ENCODE assay signal across 8 mouse cellular contexts in genomic region chr2:102185951-102186561, GRCm38 (mm10). TPM values are rescaled to one million over a fixed set of nuclear protein-coding genes. Genes with fewer than 3 reads are reported as not detected.
DNase-seq lines count a peak whose midpoint lies in the region; ATAC-seq and TF ChIP-seq lines count a peak whose summit lies in the region.

Ldlrad3 (minus strand) TSS chr2:102186385.

- H3K4me2 ChIP-seq in forebrain, embryonic 16.5 days (ENCODE audit: low read length) = peak within 1 kb of the TSS; percentile 81
- peak within 1 kb of the TSS; percentile 87 for H3K4me2 ChIP-seq in neural tube, embryonic 15.5 days

- intact Hi-C loops in heart, postnatal 36 days (cut with DNase I) = loop anchor here (5.0 kb wide), 4 partner anchors 79 to 266 kb away; partner anchors contain the start of gene Fjx1

- WGBS in forebrain, embryonic 16.5 days = under 1% methylated on average over 59 of the region's 77 CpGs
- WGBS in lung, adult 2 months = under 1% methylated on average over 73 of the region's 77 CpGs
- WGBS in neural tube, embryonic 15.5 days = under 1% methylated on average over 75 of the region's 77 CpGs

- H3K9ac ChIP-seq in ES-E14 (ENCODE audit: insufficient read depth, low read depth, low read length, poor library complexity, severe bottlenecking) = peak within 1 kb of the TSS; percentile 79
- H3K9ac ChIP-seq in forebrain, embryonic 16.5 days (replicated peaks; ENCODE audit: low read depth, low read length) = peak within 1 kb of the TSS; percentile 87
- peak within 1 kb of the TSS; percentile 84 for H3K9ac ChIP-seq in neural tube, embryonic 15.5 days (replicated peaks)

- no peaks in the 10 kb centered on the region for H3K36me3 ChIP-seq in ES-E14 (ENCODE audit: control insufficient read depth, insufficient read depth, low read length, poor library complexity, severe bottlenecking)
- H3K36me3 ChIP-seq in forebrain, embryonic 16.5 days (ENCODE audit: control insufficient read depth, insufficient read depth) = no peaks in the 10 kb centered on the region
- no peaks in the 10 kb centered on the region for H3K36me3 ChIP-seq in neural tube, embryonic 15.5 days

- no peak within 1 kb of the TSS for H3K27ac ChIP-seq in ES-E14 (ENCODE audit: insufficient read depth, low read depth, low read length, poor library complexity, severe bottlenecking)
- H3K27ac ChIP-seq in forebrain, embryonic 16.5 days (ENCODE audit: low read length) = peak within 1 kb of the TSS; percentile 73
- H3K27ac ChIP-seq in layer of hippocampus, adult 2 months = peak within 1 kb of the TSS; percentile 94
- peak within 1 kb of the TSS; percentile 93 for H3K27ac ChIP-seq in neural tube, embryonic 15.5 days (replicated peaks)

- peak within 1 kb of the TSS; percentile 82 to 97 for H3K4me3 ChIP-seq in ES-E14 (ENCODE audit: insufficient read depth in 1 of 2, low read depth in 1 of 2, low read length in 2 of 2, poor library complexity in 1 of 2, severe bottlenecking in 1 of 2)
- H3K4me3 ChIP-seq in forebrain, embryonic 16.5 days (replicated peaks; ENCODE audit: low read length) = peak within 1 kb of the TSS; percentile 75
- H3K4me3 ChIP-seq in layer of hippocampus, adult 2 months = peak within 1 kb of the TSS; percentile 79
- H3K4me3 ChIP-seq in lung, adult 2 months (replicated peaks; ENCODE audit: extremely low read depth, low read depth, low read length) = peak within 1 kb of the TSS; percentile 85
- peak within 1 kb of the TSS; percentile 85 for H3K4me3 ChIP-seq in neural tube, embryonic 15.5 days (replicated peaks)

- H3K9me3 ChIP-seq in ES-E14 (ENCODE audit: control insufficient read depth, insufficient read depth, low read depth, low read length) = no peaks in the 10 kb centered on the region
- no peaks in the 10 kb centered on the region for H3K9me3 ChIP-seq in forebrain, embryonic 16.5 days (ENCODE audit: control insufficient read depth, low read length)
- H3K9me3 ChIP-seq in neural tube, embryonic 15.5 days (replicated peaks) = no peaks in the 10 kb centered on the region

- peak; percentile 67 for DNase-seq in ES-E14 (ENCODE audit: low read depth, low spot score)
- peak; percentile 87 to 94 for DNase-seq in cerebellum, adult 18-20 months
- DNase-seq in heart, postnatal 36 days = peak; percentile 95 to 96
- peak; percentile 76 to 79 for DNase-seq in layer of hippocampus, adult 2 months (ENCODE audit: low spot score in 2 of 2)
- peak; percentile 91 for DNase-seq in lung, adult 2 months
- DNase-seq in testis, postnatal 14 days (ENCODE audit: low spot score) = peak; percentile 87

- in situ Hi-C loops in ES-E14 (cut with MboI; ENCODE audit: low sequenced_read_pairs in 2 of 2, unreplicated experiment in 2 of 2) = no loop called here

- H3K4me1 ChIP-seq in ES-E14 (ENCODE audit: control insufficient read depth in 2 of 2, insufficient read depth in 2 of 2, low read length in 2 of 2, poor library complexity in 1 of 2) = peaks cover 12 to 17% of the 10 kb centered on the region in 2 experiments
- H3K4me1 ChIP-seq in forebrain, embryonic 16.5 days (replicated peaks; ENCODE audit: control insufficient read depth, insufficient read depth, low read length) = peaks cover 19% of the 10 kb centered on the region
- peaks cover 3% of the 10 kb centered on the region; the same call in 1 of the 2 replicates for H3K4me1 ChIP-seq in lung, adult 2 months (ENCODE audit: control insufficient read depth, insufficient read depth, low read length)
- H3K4me1 ChIP-seq in neural tube, embryonic 15.5 days = peaks cover 29% of the 10 kb centered on the region

- H3K27me3 ChIP-seq in forebrain, embryonic 16.5 days (replicated peaks; ENCODE audit: control insufficient read depth, insufficient read depth, low read length) = no peaks in the 10 kb centered on the region
- no peaks in the 10 kb centered on the region for H3K27me3 ChIP-seq in neural tube, embryonic 15.5 days (replicated peaks)

- ATAC-seq in forebrain, embryonic 16.5 days = peak; percentile 96
- ATAC-seq in neural tube, embryonic 15.5 days (ENCODE audit: low FRiP score) = peak; percentile 92

- TF ChIP-seq CTCF in layer of hippocampus, adult 2 months (conservative IDR thresholded peaks at IDR 0.05) = no peak
- no peak for TF ChIP-seq CTCF in lung, adult 2 months (IDR thresholded peaks at IDR 0.05; ENCODE audit: insufficient read depth, low read length)

- peak; percentile 55; the same call in 1 of the 2 replicates for TF ChIP-seq POLR2A in lung, adult 2 months (IDR thresholded peaks at IDR 0.05; ENCODE audit: borderline replicate concordance, extremely low read depth, low read depth, low read length)

TF ChIP-seq in ES-E14, 5 proteins besides CTCF, POLR2A, EP300 and RAD21:
- TF ChIP-seq HCFC1 (IDR thresholded peaks at IDR 0.05; ENCODE audit: borderline replicate concordance, insufficient read depth, low read length) (no peak), ZNF384 (IDR thresholded peaks at IDR 0.05; ENCODE audit: low read depth, low read length) (no peak), CHD2 (IDR thresholded peaks at IDR 0.05; ENCODE audit: low read depth, low read length) (no peak), MAFK (IDR thresholded peaks at IDR 0.05; ENCODE audit: insufficient read depth, low read depth, low read length) (no peak), ZC3H11A (IDR thresholded peaks at IDR 0.05; ENCODE audit: borderline replicate concordance, low read depth, low read length) (no peak)

RNA-seq across cellular contexts. Expression of gene Ldlrad3, which starts in this region (rescaled TPM):
- 27.1 and 39.9 TPM in 2 replicates for total RNA-seq in ES-E14 (2012; rRNA removed)
- 29.0 and 30.6 TPM in 2 replicates for polyA plus RNA-seq in forebrain, embryonic 16.5 days (2015; fragmentation: Nextera tagmentation; extraction: Ambion mirVana)
- 1 to 10 TPM; 3.8 to 4.4 TPM for total RNA-seq in heart, postnatal 36 days (2021)
- total RNA-seq in layer of hippocampus, adult 2 months (2021) = 10 to 100 TPM in 1 of 2 experiments, 1 to 10 TPM in 1; 9.3 to 11.2 TPM
- polyA plus RNA-seq in lung, adult 2 months (2012; rRNA removed) = 9.0 and 14.6 TPM in 2 replicates
- polyA plus RNA-seq in neural tube, embryonic 15.5 days (2015; fragmentation: Nextera tagmentation; extraction: Ambion mirVana) = 30.7 and 32.6 TPM in 2 replicates
